31 mouse cellular contexts compared by ENCODE assay signal in genomic region chr2:117678650-117679049, GRCm38 (mm10).
DNase-seq lines count a peak whose midpoint lies in the region; ATAC-seq and TF ChIP-seq lines count a peak whose summit lies in the region.
"Had no signal": no experiment of that assay in that cellular context is flagged by ENCODE, and none has a peak within 500 bp of the region (broad histone marks: within the 10 kb centered on the region; RNA-seq: fewer than 3 reads in every experiment).

No protein-coding gene starts in this region.

- WGBS in hindbrain, embryonic 12.5 days: 73% methylated on average over 4 of the region's 4 CpGs
- 81% methylated on average over 4 of the region's 4 CpGs for WGBS in hindbrain, embryonic 11.5 days
- 18% methylated on average over 4 of the region's 4 CpGs for WGBS in lung, embryonic 16.5 days

- H3K4me2 ChIP-seq in hindbrain, embryonic 12.5 days (replicated peaks): no peak overlapping the region
- H3K4me2 ChIP-seq in hindbrain, embryonic 11.5 days (replicated peaks; ENCODE audit: low read depth, low read length): no peak overlapping the region
- H3K4me2 ChIP-seq in lung, embryonic 16.5 days (ENCODE audit: low read depth, low read length): no peak overlapping the region
- peak overlapping the region; percentile 35 for H3K4me2 ChIP-seq in myocyte (ENCODE audit: low read depth)
- H3K4me2 ChIP-seq: embryonic facial prominence, embryonic 13.5 days; heart, embryonic 13.5 days; intestine, embryonic 15.5 days; liver, embryonic 12.5 days; midbrain, embryonic 12.5 days; neural tube, embryonic 13.5 days had no signal

- no peak overlapping the region for H3ac ChIP-seq in myocyte (ENCODE audit: control insufficient read depth, insufficient read length)

- H3K9me3 ChIP-seq in hindbrain, embryonic 12.5 days (replicated peaks): no peaks in the 10 kb centered on the region
- no peaks in the 10 kb centered on the region for H3K9me3 ChIP-seq in hindbrain, embryonic 11.5 days (ENCODE audit: control insufficient read depth, low read length)
- no peaks in the 10 kb centered on the region; the same call in 1 of the 2 replicates for H3K9me3 ChIP-seq in lung, embryonic 16.5 days (ENCODE audit: control insufficient read depth, low read length)
- H3K9me3 ChIP-seq: embryonic facial prominence, embryonic 13.5 days; heart, embryonic 13.5 days; hindbrain, embryonic 10.5 days; intestine, embryonic 15.5 days; liver, embryonic 12.5 days; midbrain, embryonic 12.5 days; neural tube, embryonic 13.5 days had no signal

- H3K4me3 ChIP-seq in hindbrain, embryonic 12.5 days: no peak overlapping the region
- H3K4me3 ChIP-seq in hindbrain, embryonic 11.5 days (ENCODE audit: low read depth, low read length): no peak overlapping the region
- H3K4me3 ChIP-seq in lung, embryonic 16.5 days (ENCODE audit: low read length): no peak overlapping the region
- H3K4me3 ChIP-seq in myocyte: no peak overlapping the region
- H3K4me3 ChIP-seq: embryonic facial prominence, embryonic 13.5 days; erythroblast, embryonic 14.5 days; gastrocnemius, adult 2 months; heart, adult 2 months; heart, embryonic 13.5 days; hindbrain, embryonic 10.5 days; intestine, embryonic 15.5 days; liver, embryonic 12.5 days; megakaryocyte, embryonic 14.5 days; midbrain, embryonic 12.5 days; neural tube, embryonic 13.5 days had no signal

- no peak for DNase-seq in hindbrain, embryonic 11.5 days (ENCODE audit: low spot score)
- DNase-seq in lung, postnatal 10 days: no peak
- DNase-seq in adrenal gland, postnatal 10 days: peak; percentile 10
- no peak for DNase-seq in gastrocnemius, postnatal 14 days
- DNase-seq: cerebellum, adult 11-12 months; cerebellum, postnatal 10 days; gastrocnemius, adult 2 months; heart, adult 2 months; heart, postnatal 14 days; kidney, adult 2 months; layer of hippocampus, postnatal 36 days; liver, postnatal 0 days; lung, postnatal 4 days; retina, postnatal 1 day; right cerebral cortex, postnatal 14 days; thymus, adult 2 months; thymus, postnatal 36 days had no signal

- H3K27me3 ChIP-seq in hindbrain, embryonic 12.5 days: no peaks in the 10 kb centered on the region
- no peaks in the 10 kb centered on the region for H3K27me3 ChIP-seq in hindbrain, embryonic 11.5 days (ENCODE audit: control insufficient read depth, insufficient read depth, low read length)
- H3K27me3 ChIP-seq in lung, embryonic 16.5 days (ENCODE audit: control insufficient read depth, insufficient read depth, low read depth, low read length): no peaks in the 10 kb centered on the region
- H3K27me3 ChIP-seq in myocyte (ENCODE audit: control insufficient read depth, insufficient read depth, insufficient read length): no peaks in the 10 kb centered on the region
- H3K27me3 ChIP-seq: embryonic facial prominence, embryonic 13.5 days; heart, embryonic 13.5 days; intestine, embryonic 15.5 days; liver, embryonic 12.5 days; midbrain, embryonic 12.5 days; neural tube, embryonic 13.5 days had no signal

- H3K9ac ChIP-seq in hindbrain, embryonic 12.5 days: no peak overlapping the region
- H3K9ac ChIP-seq in hindbrain, embryonic 11.5 days (ENCODE audit: low read depth, low read length): no peak overlapping the region
- H3K9ac ChIP-seq in lung, embryonic 16.5 days (ENCODE audit: low read length): no peak overlapping the region
- H3K9ac ChIP-seq: embryonic facial prominence, embryonic 13.5 days; heart, embryonic 13.5 days; intestine, embryonic 15.5 days; liver, embryonic 12.5 days; liver, postnatal 0 days; midbrain, embryonic 12.5 days; neural tube, embryonic 13.5 days had no signal

- no peaks in the 10 kb centered on the region for H3K79me2 ChIP-seq in myocyte (ENCODE audit: control insufficient read depth, insufficient read depth)

- H3K4me1 ChIP-seq in hindbrain, embryonic 12.5 days: 0 out of 2 replicates have a peak, but pooled peaks cover 5% of the 10 kb centered on the region
- no peaks in the 10 kb centered on the region for H3K4me1 ChIP-seq in hindbrain, embryonic 11.5 days (replicated peaks; ENCODE audit: control insufficient read depth, insufficient read depth, low read length)
- H3K4me1 ChIP-seq in lung, embryonic 16.5 days (replicated peaks; ENCODE audit: control insufficient read depth, insufficient read depth, low read length): peaks cover 8% of the 10 kb centered on the region; the same call in 1 of the 2 replicates
- H3K4me1 ChIP-seq: intestine, embryonic 15.5 days; liver, embryonic 12.5 days; neural tube, embryonic 13.5 days had no signal

- intact Hi-C loops in gastrocnemius, postnatal 14 days (cut with DNase I; ENCODE audit: low total_unique reads): no loop called here

- H3K36me3 ChIP-seq in hindbrain, embryonic 12.5 days: no peaks in the 10 kb centered on the region
- H3K36me3 ChIP-seq in hindbrain, embryonic 11.5 days (ENCODE audit: control insufficient read depth, insufficient read depth, low read length): no peaks in the 10 kb centered on the region
- no peaks in the 10 kb centered on the region for H3K36me3 ChIP-seq in lung, embryonic 16.5 days (ENCODE audit: control insufficient read depth, insufficient read depth, low read length)
- no peaks in the 10 kb centered on the region for H3K36me3 ChIP-seq in myocyte (ENCODE audit: control insufficient read depth, insufficient read depth)
- H3K36me3 ChIP-seq: embryonic facial prominence, embryonic 13.5 days; heart, embryonic 13.5 days; hindbrain, embryonic 10.5 days; intestine, embryonic 15.5 days; liver, embryonic 12.5 days; midbrain, embryonic 12.5 days; neural tube, embryonic 13.5 days had no signal

- no peak for ATAC-seq in hindbrain, embryonic 12.5 days (ENCODE audit: low FRiP score)
- ATAC-seq in hindbrain, embryonic 11.5 days (ENCODE audit: low FRiP score): no peak
- ATAC-seq in lung, embryonic 16.5 days (ENCODE audit: low read depth): peak; percentile 70; the same call in 1 of the 2 replicates
- ATAC-seq: forebrain, embryonic 16.5 days; hindbrain, postnatal 0 days; intestine, embryonic 15.5 days; liver, embryonic 12.5 days; liver, postnatal 0 days had no signal

- 0 out of 2 replicates have a peak overlapping the region, but pooled peaks have one; percentile 12 for H3K27ac ChIP-seq in hindbrain, embryonic 12.5 days
- no peak overlapping the region for H3K27ac ChIP-seq in hindbrain, embryonic 11.5 days (ENCODE audit: low read depth, low read length)
- 0 out of 2 replicates have a peak overlapping the region, but pooled peaks have one; percentile 49 for H3K27ac ChIP-seq in lung, embryonic 16.5 days (ENCODE audit: low read length)
- H3K27ac ChIP-seq: embryonic facial prominence, embryonic 13.5 days; gastrocnemius, adult 2 months; heart, adult 2 months; heart, embryonic 13.5 days; hindbrain, embryonic 10.5 days; hindbrain, postnatal 0 days; intestine, embryonic 15.5 days; liver, embryonic 12.5 days; midbrain, embryonic 12.5 days; neural tube, embryonic 13.5 days had no signal

- TF ChIP-seq POLR2A in myocyte (IDR thresholded peaks at IDR 0.05; ENCODE audit: insufficient read length, low read depth): no peak

TF ChIP-seq in myocyte, 11 proteins besides CTCF, POLR2A, EP300 and RAD21:
- no peak for TF ChIP-seq MYOG (IDR thresholded peaks at IDR 0.05; ENCODE audit: control insufficient read depth in 1 of 3, insufficient read depth in 1 of 3, insufficient read length in 2 of 3, low read depth in 2 of 3)
- TF ChIP-seq E2F4 (IDR thresholded peaks at IDR 0.05; ENCODE audit: insufficient read depth): no peak
- no peak for TF ChIP-seq MAX (IDR thresholded peaks at IDR 0.05; ENCODE audit: low read depth)
- no peak for TF ChIP-seq POLR2AphosphoS2 (IDR thresholded peaks at IDR 0.05; ENCODE audit: insufficient read length, low read depth)
- no peak for TF ChIP-seq TCF12 (IDR thresholded peaks at IDR 0.05; ENCODE audit: insufficient read depth, poor library complexity, severe bottlenecking)
- TF ChIP-seq MYOD1 (IDR thresholded peaks at IDR 0.05; ENCODE audit: control insufficient read depth in 1 of 3, insufficient read length in 2 of 3, low read depth in 2 of 3): no peak
- no peak for TF ChIP-seq TCF3 (IDR thresholded peaks at IDR 0.05; ENCODE audit: insufficient read length, low read depth)
- no peak for TF ChIP-seq SRF (IDR thresholded peaks at IDR 0.05; ENCODE audit: control insufficient read depth, insufficient read length, low read depth)
- TF ChIP-seq USF1 (IDR thresholded peaks at IDR 0.05; ENCODE audit: low read depth): no peak
- TF ChIP-seq CEBPB (IDR thresholded peaks at IDR 0.05; ENCODE audit: insufficient read depth, poor library complexity, severe bottlenecking): no peak
- TF ChIP-seq REST (IDR thresholded peaks at IDR 0.05; ENCODE audit: insufficient read depth, insufficient read length): no peak
